Mouse (Mus musculus) c-Kit-positive CD71-negative TER-119-negative erythroid progenitor cells, embryonic 14.5 days (primary cell): Measurements from ENCODE around the gene Cntd1.
"Not testable (repeated sequence)": the region's sequence is repeated elsewhere in the genome, so short reads cannot be mapped to it uniquely, and the experiment has no call there.

Source experiments
- DNase-seq: peaks from one replicate; pipeline ENCODE4 v3.0.0-alpha.2; 2013; ENCODE audit warnings: low read depth

Cntd1 gene

DNA sequence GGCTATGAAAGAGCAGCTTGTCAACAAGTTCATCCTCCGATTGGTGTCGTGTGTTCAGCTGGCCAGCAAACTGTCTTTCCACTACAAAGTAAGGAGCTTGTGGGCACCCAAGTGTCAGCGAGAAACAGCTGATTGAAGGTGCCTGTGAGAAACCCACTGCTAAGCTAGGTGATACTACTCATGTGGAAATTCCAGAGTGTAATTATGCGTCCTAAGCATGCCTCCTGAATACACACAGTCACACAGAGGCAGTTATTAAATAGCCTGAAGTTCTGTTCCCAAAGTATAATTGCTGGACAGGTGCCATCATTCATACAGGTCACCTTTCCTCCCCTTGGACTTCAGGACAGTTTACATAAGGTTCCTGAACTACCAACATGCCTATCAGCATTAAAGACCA is 5.0 kb downstream of the Cntd1 start:
- DNase-seq: no peak

DNA sequence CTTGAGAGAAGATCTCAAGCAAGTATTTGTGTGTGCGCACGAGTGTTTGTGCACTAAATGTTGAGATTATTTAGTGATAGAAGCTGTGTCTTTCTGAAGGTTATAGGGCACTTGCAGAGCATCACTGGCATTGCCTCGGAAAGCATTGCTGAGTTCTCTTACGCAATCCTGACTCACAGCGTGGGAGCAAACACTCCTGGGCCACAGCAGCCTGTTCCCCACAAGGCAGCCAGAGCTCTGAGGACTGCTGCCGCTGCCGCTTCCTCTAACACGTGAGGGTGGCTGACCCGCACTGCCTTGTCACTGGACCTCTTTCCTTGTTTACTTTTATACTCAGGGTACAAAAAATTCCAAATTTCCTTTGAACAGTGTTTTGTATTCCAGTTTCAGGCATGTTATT is 8.5 kb downstream of the Cntd1 start:
- no peak for DNase-seq

DNA sequence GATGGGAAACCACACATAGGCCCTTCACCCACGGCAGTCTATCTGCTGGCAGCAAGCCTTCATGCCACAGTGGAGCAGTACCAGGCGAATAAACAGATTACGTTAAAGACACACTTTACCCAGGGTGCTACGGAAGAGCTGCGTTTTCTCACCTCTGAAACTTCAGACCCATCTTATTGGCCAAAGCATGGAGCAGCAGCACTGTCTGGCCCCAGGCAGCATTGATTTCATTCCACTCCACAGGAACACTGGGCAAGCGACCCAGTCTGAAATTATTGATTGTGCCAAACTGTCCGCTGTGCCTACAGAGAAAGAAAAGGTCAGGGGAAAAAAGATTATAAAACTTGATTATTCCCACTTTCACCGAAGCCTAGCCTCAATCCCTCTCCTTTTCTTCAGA is 12.4 kb downstream of the Cntd1 start:
- no peak for DNase-seq

DNA sequence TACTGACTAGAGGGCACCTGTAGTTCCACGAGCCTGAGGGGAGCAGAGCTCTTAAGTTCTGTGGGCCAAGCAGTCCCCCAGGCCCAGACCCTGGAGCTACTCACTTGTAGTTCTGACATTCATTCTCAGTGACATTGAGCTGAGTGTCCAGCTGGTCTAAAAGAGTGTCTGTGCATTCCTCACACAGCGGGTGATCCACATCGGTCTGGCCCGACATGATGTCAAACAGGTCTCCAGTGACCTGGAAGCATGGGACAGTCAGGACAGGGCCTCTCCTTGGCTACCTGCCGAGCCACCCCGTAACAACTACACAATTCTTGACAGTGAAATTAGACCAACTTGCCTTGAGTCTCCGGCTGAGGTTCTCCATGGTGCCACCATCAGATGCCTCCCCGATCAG is 16.4 kb downstream of the Cntd1 start:
- DNase-seq: no peak

DNA sequence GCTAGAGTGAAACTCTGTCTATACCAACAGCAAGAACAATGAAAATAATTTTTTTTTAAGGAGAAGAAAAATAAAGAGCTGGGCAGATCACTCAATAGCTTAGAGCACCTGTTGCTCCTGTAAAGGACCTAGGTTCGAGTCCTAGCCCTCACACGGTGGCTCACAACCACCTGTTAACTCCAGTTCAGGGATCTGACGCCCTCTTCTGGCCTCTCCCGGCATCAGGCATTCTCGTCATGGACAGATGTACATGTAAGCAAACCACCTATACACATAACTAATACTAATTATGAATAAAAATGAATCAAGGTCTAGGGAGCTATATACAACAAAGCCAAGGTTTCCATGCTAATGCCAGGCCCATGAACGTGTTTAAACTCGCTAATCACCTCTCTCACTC is 22.1 kb downstream of the Cntd1 start:
- no peak for DNase-seq

DNA sequence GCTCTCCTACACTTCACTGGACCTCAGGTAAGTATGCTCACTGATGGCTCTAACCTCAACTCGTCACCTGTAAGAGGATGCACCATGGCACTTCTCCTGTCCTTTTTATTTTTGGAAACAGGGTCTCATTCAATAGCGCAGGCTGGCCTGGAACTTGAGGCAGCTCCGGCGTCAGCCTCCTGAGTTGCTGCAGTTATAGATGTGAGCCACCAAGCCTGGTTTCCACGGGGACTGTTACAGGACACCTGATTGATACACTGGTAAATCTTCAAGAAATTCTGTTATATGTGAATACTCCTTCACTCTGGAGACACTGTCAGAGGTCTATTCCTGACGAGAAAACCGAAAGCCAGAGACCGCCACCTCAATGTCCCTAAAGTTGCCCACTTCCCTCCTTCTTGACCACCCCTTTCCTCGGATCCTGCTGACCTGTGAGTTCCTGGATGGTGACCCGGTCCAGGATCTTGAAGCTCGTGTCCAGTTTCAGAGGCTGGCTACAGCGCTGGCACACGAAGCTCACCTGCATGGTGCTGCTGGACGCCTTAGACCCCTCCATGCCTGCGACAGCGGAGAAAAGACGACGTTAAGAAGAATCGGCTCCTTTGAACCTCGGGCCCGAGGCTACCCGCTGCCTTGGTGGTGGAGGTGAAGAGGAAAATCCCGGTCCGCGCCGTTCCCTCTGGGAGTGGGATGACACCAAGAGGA is 22.6 kb downstream of the Cntd1 start:
- DNase-seq: no peak

DNA sequence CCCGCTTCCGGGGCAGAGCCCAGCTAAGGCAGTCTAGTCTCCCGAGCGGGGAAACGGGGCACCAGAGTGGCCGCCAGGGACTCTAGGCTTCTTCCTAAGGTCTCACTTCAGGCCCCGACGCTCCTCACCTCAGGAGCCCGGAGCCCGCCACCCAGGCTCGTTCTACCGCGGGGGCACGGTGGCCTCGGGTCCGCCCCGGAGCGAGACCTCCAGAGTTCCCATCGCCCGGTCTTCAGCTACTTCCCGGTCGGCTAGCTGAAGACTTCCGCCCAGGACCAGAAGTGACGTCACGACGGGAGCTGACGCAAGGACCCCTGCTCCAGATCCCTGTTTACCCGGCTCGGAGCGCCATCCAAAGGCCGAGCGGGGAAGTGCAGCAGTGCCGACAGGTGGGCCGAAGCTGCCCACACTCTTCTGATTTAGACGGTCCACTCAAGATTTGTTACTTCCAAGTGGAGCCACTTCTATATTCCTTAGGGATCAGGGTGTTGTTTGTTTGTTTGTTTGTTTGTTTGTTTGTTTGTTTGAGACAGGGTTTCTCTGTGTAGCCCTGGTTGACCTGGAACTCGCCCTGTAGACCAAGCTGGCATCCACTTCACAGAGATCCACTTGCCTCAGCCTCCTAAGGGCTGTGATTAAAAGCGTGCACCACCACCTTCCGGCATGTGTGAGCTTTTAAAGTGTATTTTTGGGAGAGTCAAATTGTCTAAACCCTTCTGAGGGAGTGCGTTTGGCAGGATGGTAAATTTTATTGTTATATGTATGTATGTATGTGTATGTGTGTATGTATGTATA is 23.4 kb downstream of the Cntd1 start, which contains the start of gene Becn1:
Becn1 (minus strand) TSS at position 283 of the 795 bp plus-strand sequence.
- peak; percentile 96 for DNase-seq

DNA sequence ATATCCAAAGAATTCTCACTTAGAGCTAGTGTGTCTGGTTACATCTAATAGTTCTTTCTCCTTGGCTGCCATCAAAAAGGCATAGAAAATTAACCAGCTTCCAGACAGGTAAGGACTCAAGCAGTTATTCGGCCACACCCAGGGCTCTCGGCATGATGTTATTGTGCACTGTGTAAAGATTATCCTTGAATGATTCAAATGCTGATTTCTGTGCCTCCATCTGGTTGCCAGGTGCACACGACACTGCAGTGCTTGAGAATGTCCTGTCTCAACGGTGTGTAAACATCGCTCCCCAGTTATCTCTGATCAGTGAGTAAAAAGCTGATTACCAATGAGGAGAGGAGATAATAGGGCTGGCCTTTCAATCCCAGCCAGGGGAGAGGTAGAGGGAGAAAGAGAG is 28.9 kb downstream of the Cntd1 start:
- no peak for DNase-seq

DNA sequence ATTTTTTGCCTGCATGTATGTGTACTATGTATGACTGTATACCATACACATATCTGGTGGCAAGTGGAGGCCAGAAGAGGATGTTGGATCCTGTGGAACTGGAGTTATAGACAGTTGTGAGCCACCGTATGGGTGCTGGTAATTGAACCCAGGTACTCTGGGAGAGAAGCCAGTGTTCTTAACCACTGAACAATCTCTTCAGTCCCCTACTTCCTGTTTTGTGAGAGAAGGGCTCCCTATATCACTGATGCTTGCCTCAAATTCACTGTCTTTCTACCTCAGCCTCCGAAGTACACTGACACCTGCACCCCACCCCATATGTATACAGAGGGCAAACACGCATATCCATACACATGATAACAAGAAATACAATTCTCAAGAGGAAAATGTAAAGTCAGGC is 32.3 kb downstream of the Cntd1 start:
- no peak for DNase-seq

DNA sequence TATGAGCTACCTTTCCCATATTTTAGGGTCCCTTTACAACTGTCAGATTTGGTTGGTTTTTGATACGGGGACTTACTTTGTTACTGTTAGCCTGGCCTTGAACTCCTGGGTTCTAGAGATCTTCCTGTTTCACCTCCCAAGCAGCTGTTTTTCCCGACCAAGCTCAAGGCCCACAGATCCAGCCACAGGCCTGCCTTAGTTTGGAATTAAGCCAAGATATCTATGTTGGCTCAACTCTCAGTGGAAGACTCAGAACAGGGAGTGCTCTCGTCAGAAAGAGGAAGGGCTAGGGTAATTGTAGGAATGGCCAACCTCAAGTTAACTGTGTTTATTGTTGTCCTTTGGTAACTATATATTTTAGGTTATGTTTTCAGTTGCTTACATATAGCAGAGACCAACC is 33.3 kb downstream of the Cntd1 start:
- DNase-seq: no peak

DNA sequence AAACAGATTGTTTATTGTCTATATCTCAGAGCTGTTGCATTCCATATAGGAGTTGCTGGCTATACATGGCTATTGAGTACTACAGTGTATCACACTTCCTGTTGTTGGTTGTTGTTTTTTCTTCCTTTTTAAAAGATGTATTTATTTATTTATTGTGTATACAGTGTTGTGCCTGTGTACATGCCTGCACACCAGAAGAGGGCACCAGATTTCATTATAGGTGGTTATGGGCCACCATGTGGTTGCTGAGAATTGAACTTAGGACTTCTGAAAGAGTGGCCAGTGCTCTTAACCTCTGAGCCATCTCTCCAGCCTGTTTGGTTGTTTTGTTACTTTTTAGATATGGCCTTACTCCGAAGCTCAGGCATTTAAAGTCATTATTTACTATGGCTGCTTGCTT is 35.8 kb downstream of the Cntd1 start:
- DNase-seq: no peak

DNA sequence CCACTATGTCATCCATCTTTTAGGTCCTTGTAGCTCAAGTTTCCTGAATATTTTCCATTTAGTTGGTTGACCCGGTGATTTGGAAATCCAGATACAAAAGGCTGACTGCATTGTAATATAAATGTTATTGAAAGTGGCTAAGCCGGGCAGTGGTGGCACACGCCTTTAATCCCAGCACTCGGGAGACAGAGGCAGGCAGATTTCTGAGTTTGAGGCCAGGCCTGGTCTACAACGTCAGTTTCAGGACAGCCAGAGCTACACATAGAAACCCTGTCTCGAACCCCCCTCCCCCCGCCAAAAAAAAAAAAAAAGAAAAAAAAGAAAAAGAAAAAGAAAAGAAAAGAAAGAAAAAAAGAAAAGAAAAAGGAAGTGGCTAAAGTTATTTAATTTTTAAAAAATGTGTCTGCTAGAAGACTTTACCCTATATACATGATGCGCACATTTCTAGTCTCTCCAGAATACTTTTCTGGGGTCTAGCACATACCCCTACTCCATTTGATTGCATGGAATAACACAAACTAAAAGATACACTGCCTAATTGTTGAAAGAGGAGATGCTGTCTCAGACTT is 36.4 kb downstream of the Cntd1 start:
- no peak for DNase-seq

DNA sequence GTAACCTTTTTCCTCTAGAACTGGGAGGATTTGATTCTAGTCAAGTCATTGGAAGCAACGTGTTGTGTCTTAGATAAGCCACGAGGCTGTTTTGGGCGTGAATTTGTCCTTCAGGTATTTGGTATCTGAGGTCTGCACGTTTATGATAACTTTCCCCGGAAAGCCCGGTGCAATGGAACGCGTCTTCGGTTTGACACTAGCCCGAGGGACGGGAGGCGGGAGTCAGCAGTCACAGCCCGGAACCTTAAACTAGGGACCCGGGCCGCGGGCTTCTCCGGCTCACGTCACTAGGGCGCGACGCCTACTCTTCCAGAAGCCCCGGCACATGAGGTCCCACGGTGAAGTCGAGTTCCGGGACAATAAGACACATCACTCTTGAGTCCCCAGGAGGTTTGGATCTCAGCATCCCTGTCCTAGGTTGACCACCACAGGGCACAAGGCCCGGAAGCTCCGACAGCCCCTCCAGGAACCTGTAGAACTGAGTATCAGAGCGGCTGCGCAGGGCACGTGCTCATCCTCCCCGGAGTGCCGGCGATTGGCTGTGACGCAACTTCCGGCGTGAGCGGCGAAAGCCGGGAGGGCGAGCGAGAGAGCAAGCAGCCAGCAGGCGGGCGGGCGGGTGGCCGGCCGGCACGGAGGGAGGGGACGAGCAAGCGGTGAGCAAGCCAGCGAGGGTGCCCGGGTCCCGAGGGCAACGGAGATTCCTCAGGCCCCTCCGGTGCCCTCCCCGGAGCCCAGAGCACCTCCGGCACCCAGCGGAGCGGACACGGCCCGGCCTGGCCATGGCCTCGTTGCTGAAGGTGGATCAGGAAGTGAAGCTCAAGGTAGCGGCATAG is 37.1 kb downstream of the Cntd1 start, which contains the start of gene Psme3:
Psme3 (plus strand) TSS at position 549 of the 836 bp plus-strand sequence.
- peak; percentile 88 for DNase-seq

DNA sequence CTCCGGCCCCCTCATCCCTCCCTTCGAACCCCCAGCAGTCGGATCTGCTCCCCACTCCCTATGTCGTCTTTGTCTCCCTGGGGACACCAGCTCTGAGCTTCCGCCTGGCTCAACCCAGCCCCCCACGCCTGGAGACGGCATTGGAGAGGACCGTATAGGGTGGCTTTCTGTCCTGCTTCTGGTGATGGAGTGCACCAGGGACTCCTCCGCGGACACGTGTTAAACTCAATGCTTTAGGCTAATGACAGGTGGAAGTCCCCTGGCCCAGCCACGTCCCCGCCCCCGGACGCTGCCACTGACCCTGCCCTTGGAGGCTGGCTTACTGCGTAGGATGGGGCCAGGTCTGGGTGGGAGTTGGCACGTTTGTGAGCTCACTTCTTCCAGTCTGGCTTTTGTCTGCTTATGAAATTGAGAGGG is 37.7 kb downstream of the Cntd1 start:
- DNase-seq: peak; percentile 45

DNA sequence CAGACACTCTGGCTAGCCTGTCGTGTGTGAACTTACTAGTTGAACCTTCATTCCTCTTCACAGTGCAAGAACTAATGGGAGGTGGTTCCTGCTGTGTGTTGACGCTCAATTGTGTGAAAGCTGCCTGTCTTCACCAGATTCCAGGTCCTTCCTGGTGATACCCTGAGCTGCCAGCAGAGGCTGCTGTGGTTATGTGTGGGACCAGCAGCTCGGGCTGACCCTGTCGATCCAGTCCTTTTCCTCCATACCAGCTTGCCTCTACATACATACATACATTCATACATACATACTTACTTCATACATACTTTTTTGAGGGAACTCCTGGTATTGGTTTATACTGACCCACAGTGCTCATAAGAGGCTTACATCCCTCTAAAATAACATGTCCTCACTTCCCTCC is 44.8 kb downstream of the Cntd1 start:
- no peak for DNase-seq

DNA sequence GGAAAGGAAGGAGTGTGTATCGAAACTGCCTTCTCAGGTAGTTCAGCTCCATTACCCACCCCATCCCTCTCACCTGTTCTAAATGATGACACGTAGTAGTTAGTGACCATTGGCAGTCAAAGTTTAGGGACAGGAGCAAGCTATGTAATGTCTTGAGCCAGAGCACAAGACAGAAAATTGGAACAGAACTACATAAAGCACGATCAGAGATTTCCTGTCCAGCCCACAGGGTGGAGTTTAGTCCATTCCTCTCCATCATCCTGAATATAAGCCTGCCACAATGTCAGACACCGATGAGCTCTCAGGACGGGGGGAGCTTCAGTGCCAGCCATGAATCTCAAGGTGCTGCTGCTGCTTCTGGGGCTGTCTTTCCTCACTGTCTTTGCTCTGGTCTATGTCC is 46.0 kb downstream of the Cntd1 start, which contains the start of gene Aoc2:
Aoc2 (plus strand) TSS at position 301 of the 400 bp plus-strand sequence.
- no peak for DNase-seq

DNA sequence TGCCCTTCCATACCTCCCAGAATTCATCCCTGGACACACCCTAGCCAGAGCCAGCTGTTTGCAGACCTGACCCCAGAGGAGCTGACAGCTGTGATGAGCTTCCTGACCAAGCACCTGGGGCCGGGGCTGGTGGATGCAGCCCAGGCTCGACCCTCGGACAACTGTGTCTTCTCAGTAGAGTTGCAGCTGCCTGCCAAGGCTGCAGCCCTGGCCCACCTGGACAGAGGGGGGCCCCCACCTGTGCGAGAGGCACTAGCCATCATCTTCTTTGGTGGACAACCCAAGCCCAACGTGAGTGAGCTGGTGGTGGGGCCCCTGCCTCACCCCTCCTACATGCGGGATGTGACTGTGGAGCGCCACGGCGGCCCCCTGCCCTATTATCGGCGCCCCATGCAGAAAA is 46.4 kb downstream of the Cntd1 start:
- not testable (repeated sequence) for DNase-seq

DNA sequence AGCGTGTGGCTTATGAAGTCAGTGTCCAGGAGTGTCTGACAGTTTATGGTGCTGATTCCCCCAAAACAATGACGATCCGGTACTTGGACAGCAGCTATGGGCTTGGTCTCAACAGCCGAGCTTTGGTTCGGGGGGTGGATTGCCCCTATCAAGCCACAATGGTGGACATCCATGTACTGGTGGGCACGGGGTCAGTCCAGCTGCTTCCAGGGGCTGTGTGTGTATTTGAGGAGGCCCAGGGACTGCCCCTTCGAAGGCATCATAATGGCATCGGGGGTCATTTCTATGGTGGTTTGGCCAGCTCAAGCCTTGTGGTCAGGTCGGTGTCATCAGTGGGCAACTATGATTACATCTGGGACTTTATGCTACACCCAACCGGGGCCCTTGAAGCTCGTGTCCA is 47.3 kb downstream of the Cntd1 start:
- DNase-seq: no peak

DNA sequence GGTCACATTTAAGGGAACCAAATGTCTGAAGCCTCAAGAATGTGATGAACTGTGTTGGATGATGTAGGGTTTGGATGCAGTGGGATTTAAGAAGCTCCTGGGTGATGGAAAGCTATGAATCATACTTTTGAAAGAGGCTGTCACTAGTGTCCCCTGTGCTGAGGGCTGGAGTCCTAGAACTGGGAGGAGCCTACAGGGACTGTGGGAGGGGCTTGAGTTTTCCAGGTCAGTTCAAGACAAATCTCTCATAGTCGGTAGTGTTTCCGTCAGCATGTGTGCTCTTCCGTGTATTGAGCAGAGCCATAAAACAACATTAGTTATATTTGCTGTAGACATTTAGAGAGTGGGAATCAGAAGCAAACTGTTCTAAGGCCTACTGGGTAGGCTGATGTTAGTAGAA is 48.5 kb downstream of the Cntd1 start:
- no peak for DNase-seq

DNA sequence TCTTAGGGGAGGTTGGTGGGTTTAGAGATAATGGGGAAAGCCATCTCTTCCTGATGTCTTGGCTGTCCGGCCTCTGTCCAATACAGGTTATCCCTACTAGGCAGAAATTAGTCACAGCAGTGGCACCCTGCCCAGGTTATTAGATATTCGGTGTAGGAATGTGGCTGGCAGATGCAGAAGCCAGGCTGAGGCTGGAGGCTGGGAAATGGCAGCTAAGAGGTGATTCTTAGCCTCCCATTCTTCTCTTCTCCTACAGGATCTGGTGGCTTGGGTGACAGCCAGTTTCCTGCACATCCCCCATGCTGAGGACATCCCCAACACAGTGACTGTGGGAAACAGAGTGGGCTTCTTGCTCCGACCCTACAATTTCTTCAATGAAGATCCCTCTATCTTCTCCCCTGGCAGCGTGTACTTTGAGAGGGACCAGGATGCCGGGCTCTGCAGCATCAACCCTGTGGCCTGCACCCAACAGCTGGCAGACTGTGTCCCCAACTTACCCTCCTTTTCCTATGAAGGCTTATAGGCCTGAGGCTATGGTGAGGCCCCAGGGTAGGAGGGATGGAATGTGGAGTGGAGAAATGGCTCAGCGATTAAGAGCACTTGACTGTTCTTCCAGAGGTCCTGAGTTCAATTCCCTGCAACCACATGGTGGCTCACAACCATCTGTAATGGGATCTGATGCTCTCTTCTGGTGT is 50.3 kb downstream of the Cntd1 start:
- DNase-seq: no peak

DNA sequence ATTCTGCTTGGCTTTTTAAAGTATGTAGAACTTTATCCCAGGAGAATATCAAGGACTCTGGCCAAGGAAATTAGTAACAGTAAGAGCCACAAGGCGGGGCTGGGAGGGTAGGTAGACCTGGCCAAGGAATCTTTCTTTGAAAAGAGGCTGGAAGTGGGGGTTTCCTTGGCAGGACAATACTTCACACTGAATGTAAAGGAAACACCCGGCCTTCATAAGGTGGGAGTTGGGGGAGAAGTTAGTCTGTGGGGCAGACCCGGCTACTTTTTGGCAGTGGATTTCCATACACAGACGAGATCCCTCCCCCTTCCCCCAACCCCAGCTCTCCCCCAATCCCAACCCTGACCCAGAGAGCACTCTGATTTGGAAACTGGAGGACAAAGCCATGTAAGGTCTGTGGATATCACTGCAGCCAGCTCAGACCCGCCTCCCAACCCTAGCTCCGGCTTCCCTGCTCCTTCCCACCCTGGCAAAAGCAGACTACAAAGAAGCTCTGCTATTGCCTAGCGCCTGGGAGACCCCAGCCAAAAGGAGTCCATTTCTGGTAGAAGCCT is 51.6 kb downstream of the Cntd1 start, which contains the start of gene Aoc3:
Aoc3 (plus strand) TSS at position 235 of the 554 bp plus-strand sequence.
- DNase-seq: no peak
